Mouse (Mus musculus): Measurements from ENCODE around the gene Gm21970. TPM values are rescaled to one million over a fixed set of nuclear protein-coding genes. Genes with fewer than 3 reads are reported as not detected.

Gm21970 gene
- polyA plus RNA-seq, 1 experiment from 2014 or later = not detected

DNA sequence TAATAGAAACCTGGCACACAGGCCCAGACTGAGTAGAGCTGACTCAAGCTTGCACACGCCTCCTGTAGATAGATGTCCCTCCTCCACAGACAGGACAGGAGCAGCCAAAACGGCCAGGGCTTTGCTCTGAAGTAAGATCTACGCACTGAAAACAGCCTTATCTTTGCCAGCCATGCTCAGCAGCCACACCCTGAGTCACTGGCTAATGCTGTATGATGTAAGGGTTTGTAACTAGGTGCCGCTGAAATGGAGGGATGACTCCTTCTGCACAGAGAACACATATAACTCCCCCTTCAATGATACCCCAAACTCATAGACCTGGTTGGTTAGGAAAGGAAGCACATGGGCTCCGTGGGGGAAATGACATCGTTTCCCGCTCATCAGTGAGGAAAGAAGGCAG, 38.8 kb upstream of the Gm21970 start:
- Histone ChIP-seq H3K4me2 (replicated peaks; ENCODE audit: low read depth, low read length) (no peak overlapping the region), H3K36me3 (ENCODE audit: insufficient read depth, low read length) (no peaks in the 10 kb centered on the region), H3K9ac (replicated peaks; ENCODE audit: low read depth) (no peak overlapping the region), H3K27ac (ENCODE audit: low read length) (no peak overlapping the region), H3K9me3 (ENCODE audit: low read length) (no peaks in the 10 kb centered on the region), H3K4me3 (ENCODE audit: low read depth, low read length) (no peak overlapping the region), H3K27me3 (replicated peaks; ENCODE audit: insufficient read depth, low read length) (no peaks in the 10 kb centered on the region), H3K4me1 (ENCODE audit: insufficient read depth, low read depth, low read length) (no peaks in the 10 kb centered on the region)
- ATAC-seq (peak; percentile 59), DNase-seq (ENCODE audit: low spot score) (peak; percentile 51)
- no peak for TF ChIP-seq CTCF (IDR thresholded peaks at IDR 0.05)
- no peak for TF ChIP-seq EP300 (IDR thresholded peaks at IDR 0.05)
- WGBS = 48% methylated on average over 7 of the region's 7 CpGs

DNA sequence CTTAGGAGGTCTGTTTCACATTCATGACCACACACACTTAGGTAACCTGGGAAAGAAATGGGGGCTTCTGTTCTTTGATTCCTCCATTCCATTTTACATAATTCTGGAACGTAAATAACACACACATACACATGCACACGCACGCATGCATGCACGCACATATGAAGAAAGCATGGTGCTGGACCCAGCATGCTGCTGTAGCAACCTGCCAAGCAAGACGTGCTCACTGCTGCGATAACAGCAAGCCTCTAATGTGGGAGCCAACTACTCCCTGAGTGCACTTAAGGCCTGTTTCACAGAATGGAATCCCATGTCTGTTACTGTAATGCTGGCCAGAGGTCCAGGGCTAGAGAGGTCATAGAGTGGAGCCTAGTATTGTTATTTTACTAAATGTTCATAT, 38.3 kb upstream of the Gm21970 start:
- H3K4me2 ChIP-seq (replicated peaks; ENCODE audit: low read depth, low read length) = no peak overlapping the region
- H3K9ac ChIP-seq (replicated peaks; ENCODE audit: low read depth) = no peak overlapping the region
- H3K27me3 ChIP-seq (replicated peaks; ENCODE audit: insufficient read depth, low read length) = no peaks in the 10 kb centered on the region
- WGBS = 74% methylated on average over 6 of the region's 6 CpGs
- no peaks in the 10 kb centered on the region for H3K36me3 ChIP-seq (ENCODE audit: insufficient read depth, low read length)
- no peak overlapping the region for H3K27ac ChIP-seq (ENCODE audit: low read length)
- DNase-seq (ENCODE audit: low spot score) (no peak), ATAC-seq (no peak)
- no peaks in the 10 kb centered on the region for H3K4me1 ChIP-seq (ENCODE audit: insufficient read depth, low read depth, low read length)
- no peaks in the 10 kb centered on the region for H3K9me3 ChIP-seq (ENCODE audit: low read length)
- H3K4me3 ChIP-seq (ENCODE audit: low read depth, low read length) = no peak overlapping the region
- no peak for TF ChIP-seq EP300 (IDR thresholded peaks at IDR 0.05)
- TF ChIP-seq CTCF (IDR thresholded peaks at IDR 0.05) = no peak

DNA sequence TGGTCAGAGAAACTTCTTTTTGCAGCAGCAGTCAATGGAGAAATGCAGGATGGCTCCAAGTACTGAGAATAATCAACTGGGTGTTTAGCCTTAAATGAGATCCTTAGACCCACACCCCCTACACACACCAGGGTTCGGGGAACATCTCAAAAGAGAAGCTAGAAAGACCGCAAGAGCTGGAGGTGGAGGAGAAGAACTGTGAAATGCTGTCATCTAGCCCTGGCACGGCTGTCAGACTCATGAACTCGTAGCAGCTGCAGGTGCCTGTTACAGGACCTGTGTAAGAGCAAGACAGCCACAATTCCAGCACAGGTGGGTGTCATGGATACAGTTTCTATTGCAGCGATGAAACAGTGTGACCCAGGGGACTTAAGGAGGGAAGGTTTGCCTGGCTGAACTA, 37.9 kb upstream of the Gm21970 start:
- Histone ChIP-seq H3K36me3 (ENCODE audit: insufficient read depth, low read length) (no peaks in the 10 kb centered on the region), H3K27ac (ENCODE audit: low read length) (no peak overlapping the region), H3K9me3 (ENCODE audit: low read length) (no peaks in the 10 kb centered on the region), H3K4me3 (ENCODE audit: low read depth, low read length) (no peak overlapping the region), H3K9ac (replicated peaks; ENCODE audit: low read depth) (no peak overlapping the region), H3K4me2 (replicated peaks; ENCODE audit: low read depth, low read length) (no peak overlapping the region), H3K4me1 (ENCODE audit: insufficient read depth, low read depth, low read length) (no peaks in the 10 kb centered on the region), H3K27me3 (replicated peaks; ENCODE audit: insufficient read depth, low read length) (no peaks in the 10 kb centered on the region)
- no peak for TF ChIP-seq CTCF (IDR thresholded peaks at IDR 0.05)
- 76% methylated on average over 5 of the region's 5 CpGs for WGBS
- DNase-seq (ENCODE audit: low spot score) (no peak), ATAC-seq (no peak)

DNA sequence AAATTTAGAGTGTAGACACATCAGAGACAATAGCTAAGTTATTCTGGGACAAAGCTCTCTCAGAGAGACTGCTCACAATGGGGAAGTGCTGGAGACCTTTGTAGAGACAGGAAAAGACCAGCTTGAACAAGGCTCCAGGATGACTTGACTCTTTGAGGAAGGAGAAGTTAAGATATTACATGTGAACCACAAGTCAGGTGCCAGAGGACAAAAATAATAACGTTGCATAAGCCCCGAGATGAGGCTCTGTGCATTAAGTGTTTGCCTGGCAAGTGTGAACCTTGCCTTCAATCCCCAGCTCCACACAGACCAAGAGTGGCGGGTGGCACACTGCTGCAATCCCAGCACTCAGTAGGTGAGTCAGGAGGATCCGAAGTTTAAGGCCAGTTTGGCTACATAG, 36.9 kb upstream of the Gm21970 start:
- Histone ChIP-seq H3K4me2 (replicated peaks; ENCODE audit: low read depth, low read length) (no peak overlapping the region), H3K4me1 (ENCODE audit: insufficient read depth, low read depth, low read length) (no peaks in the 10 kb centered on the region; the same call in 1 of the 2 replicates), H3K36me3 (ENCODE audit: insufficient read depth, low read length) (no peaks in the 10 kb centered on the region), H3K9ac (replicated peaks; ENCODE audit: low read depth) (no peak overlapping the region), H3K9me3 (ENCODE audit: low read length) (no peaks in the 10 kb centered on the region), H3K4me3 (ENCODE audit: low read depth, low read length) (no peak overlapping the region), H3K27ac (ENCODE audit: low read length) (no peak overlapping the region), H3K27me3 (replicated peaks; ENCODE audit: insufficient read depth, low read length) (no peaks in the 10 kb centered on the region)
- TF ChIP-seq CTCF (IDR thresholded peaks at IDR 0.05) (no peak), EP300 (IDR thresholded peaks at IDR 0.05) (no peak)
- 48% methylated on average over 4 of the region's 4 CpGs for WGBS
- ATAC-seq = peak; percentile 55
- DNase-seq (ENCODE audit: low spot score) = peak; percentile 52

- Histone ChIP-seq H3K4me1 (ENCODE audit: insufficient read depth, low read depth, low read length) (no peaks in the 10 kb centered on the region; the same call in 1 of the 2 replicates), H3K27ac (ENCODE audit: low read length) (no peak overlapping the region), H3K36me3 (ENCODE audit: insufficient read depth, low read length) (no peaks in the 10 kb centered on the region), H3K9me3 (ENCODE audit: low read length) (no peaks in the 10 kb centered on the region), H3K4me2 (replicated peaks; ENCODE audit: low read depth, low read length) (no peak overlapping the region), H3K9ac (replicated peaks; ENCODE audit: low read depth) (no peak overlapping the region), H3K27me3 (replicated peaks; ENCODE audit: insufficient read depth, low read length) (no peaks in the 10 kb centered on the region), H3K4me3 (ENCODE audit: low read depth, low read length) (no peak overlapping the region)
- DNase-seq (ENCODE audit: low spot score) (no peak), ATAC-seq (peak; percentile 37; the same call in 1 of the 2 replicates)
- TF ChIP-seq EP300 (IDR thresholded peaks at IDR 0.05) = no peak
- TF ChIP-seq CTCF (IDR thresholded peaks at IDR 0.05) = no peak
- 69% methylated on average over 12 of the region's 12 CpGs for WGBS
These were observed 36.4 kb upstream of the Gm21970 start for GRCm38 (mm10) chr16:91355160-91355559.

DNA sequence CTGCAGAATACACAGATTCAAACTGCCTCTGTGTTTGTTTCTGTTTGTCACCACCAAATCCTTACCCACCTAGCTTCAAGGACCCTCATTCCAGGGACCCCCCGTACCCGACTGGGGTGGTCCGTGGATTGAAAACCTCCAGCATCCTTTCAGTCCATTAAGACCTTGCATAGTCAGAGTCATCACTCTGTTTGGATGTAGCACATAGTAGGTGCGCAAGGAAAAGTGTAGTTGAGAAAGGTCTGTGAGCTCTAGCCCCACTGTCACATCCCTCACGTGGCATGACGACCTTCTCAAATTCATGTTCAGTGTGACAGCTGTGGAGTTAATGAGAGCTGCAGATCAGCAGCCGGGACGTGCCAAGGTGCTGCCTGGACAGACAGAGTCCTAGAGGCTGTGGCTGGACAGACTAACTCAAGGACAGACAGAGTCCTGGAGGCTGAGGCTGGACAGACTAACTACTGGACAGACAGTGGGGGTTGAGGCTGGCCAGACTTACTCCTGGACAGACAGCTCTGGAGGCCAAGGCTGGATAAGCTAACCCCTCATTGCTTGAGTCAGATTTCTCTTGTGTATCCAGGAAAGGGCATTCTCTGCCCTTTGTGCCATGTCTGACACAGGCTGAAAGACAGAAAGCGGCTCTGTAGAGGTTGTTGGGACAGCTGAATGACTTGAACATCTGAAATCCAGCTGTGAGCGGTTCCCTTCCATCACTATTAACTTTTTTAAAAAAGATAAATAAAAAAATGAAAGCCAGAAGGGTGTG, 34.6 kb upstream of the Gm21970 start:
- H3K36me3 ChIP-seq (ENCODE audit: insufficient read depth, low read length) = no peaks in the 10 kb centered on the region
- no peaks in the 10 kb centered on the region; the same call in 1 of the 2 replicates for H3K4me1 ChIP-seq (ENCODE audit: insufficient read depth, low read depth, low read length)
- no peak for ATAC-seq
- TF ChIP-seq CTCF (IDR thresholded peaks at IDR 0.05) = no peak
- no peak for TF ChIP-seq EP300 (IDR thresholded peaks at IDR 0.05)
- no peak overlapping the region for H3K4me2 ChIP-seq (replicated peaks; ENCODE audit: low read depth, low read length)
- no peak overlapping the region for H3K4me3 ChIP-seq (ENCODE audit: low read depth, low read length)
- H3K9ac ChIP-seq (replicated peaks; ENCODE audit: low read depth) = no peak overlapping the region
- no peaks in the 10 kb centered on the region for H3K9me3 ChIP-seq (ENCODE audit: low read length)
- 69% methylated on average over 10 of the region's 10 CpGs for WGBS
- no peak for DNase-seq (ENCODE audit: low spot score)
- no peak overlapping the region for H3K27ac ChIP-seq (ENCODE audit: low read length)
- no peaks in the 10 kb centered on the region for H3K27me3 ChIP-seq (replicated peaks; ENCODE audit: insufficient read depth, low read length)

Measured in lung, postnatal 0 days (tissue).